Mouse (Mus musculus): Measurements from ENCODE around the gene Gm10352. TPM values are rescaled to one million over a fixed set of nuclear protein-coding genes. Genes with fewer than 3 reads are reported as not detected.

Gm10352 gene
- polyA plus RNA-seq (2017; shearing (Covaris generic)), result not detected

GRCm38 (mm10) chrY:2900689-2901088, at the start of gene Gm10352:
Gene Gm10352, plus strand, starts transcription at chrY:2900989.

GRCm38 (mm10) chrY:2932282-2932681, 31.5 kb downstream of the Gm10352 start, which contains the start of gene Gm29289:
Gene Gm29289, plus strand, starts transcription at chrY:2932582.

Other genes with a start within 250 kb of the Gm10352 start
- not detected for gene Sry, start 237.3 kb upstream of the Gm10352 start, polyA plus RNA-seq (2017; shearing (Covaris generic))
- not detected for gene H2al2b, start 180.3 kb upstream of the Gm10352 start, polyA plus RNA-seq (2017; shearing (Covaris generic))
- gene Gm4064, start 104.8 kb upstream of the Gm10352 start, polyA plus RNA-seq (2017; shearing (Covaris generic)), result not detected
- not detected for gene Rbmy, start 70.3 kb upstream of the Gm10352 start, polyA plus RNA-seq (2017; shearing (Covaris generic))
- gene Gm10256, start 70.3 kb upstream of the Gm10352 start, polyA plus RNA-seq (2017; shearing (Covaris generic)), result not detected
- gene Gm29289, start 31.6 kb downstream of the Gm10352 start, polyA plus RNA-seq (2017; shearing (Covaris generic)), result not detected